Mouse (Mus musculus): Measurements from ENCODE around the gene Pknox2. TPM values are rescaled to one million over a fixed set of nuclear protein-coding genes. Genes with fewer than 3 reads are reported as not detected.

Gene Pknox2
- polyA plus RNA-seq, 1 experiment from 2014 or later: 11.7 TPM

DNA sequence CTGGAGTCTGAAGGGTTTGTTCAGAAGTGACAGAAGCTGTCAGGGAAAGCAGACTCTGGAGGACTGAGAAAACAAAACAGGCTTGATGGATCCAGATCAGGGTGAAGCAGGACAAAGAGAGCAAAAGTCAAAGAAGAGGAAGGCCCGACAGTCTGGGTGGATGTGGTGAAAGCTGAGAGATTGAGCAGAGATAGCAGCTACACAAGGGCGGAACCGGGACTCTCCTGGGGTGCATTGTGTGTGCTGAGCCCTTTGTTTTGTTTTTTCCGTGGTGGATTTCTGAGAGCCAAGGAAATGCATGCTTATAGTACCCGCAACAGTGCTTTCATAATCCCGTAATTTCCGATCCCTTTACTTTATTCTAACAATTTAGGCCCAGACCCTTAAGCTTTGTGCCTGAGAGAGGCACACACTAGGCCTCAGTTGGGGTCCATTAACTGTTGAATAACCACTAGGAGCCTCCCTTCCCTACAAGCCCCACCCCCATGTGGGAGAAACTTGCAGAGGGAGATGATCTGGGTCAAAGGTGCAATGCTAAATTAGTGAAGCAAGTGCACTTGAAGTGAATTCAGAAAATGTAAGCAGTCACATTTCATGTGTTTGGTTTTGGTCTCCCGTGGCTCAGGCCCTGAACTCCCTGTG, 289.6 kb downstream of the Pknox2 start:
- DNase-seq (ENCODE audit: low spot score): no peak
- H3K9me3 ChIP-seq (replicated peaks): no peaks in the 10 kb centered on the region
- no peaks in the 10 kb centered on the region for H3K27me3 ChIP-seq (ENCODE audit: low read depth, poor library complexity, severe bottlenecking)
- no peak overlapping the region for H3K4me3 ChIP-seq
- 53% methylated on average over 8 of the region's 8 CpGs for WGBS
- no peak overlapping the region for H3K27ac ChIP-seq
- no peaks in the 10 kb centered on the region for H3K36me3 ChIP-seq
- H3K4me1 ChIP-seq: no peaks in the 10 kb centered on the region

DNA sequence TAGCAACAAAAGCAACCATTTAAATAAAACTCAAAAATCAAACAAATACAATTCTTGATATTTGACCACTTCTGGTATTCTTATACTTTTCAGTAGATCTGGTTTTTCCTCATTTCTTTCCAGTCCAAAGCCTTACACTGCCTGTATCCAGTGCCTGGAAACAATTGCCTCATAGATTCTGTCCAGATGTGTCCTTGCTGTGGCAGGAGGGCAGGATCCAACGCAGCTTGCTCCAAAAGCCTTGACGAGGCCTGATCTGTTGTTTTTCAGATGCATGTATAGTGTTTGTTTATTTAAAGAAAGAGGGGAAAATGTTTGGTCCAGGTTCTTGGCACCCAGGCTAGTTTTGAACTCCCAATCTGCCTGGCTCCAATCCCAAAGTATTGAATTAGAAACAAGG, 290.9 kb downstream of the Pknox2 start:
- H3K4me3 ChIP-seq: no peak overlapping the region
- H3K27ac ChIP-seq: no peak overlapping the region
- no peaks in the 10 kb centered on the region for H3K27me3 ChIP-seq (ENCODE audit: low read depth, poor library complexity, severe bottlenecking)
- H3K36me3 ChIP-seq: no peaks in the 10 kb centered on the region
- no peak for DNase-seq (ENCODE audit: low spot score)
- H3K9me3 ChIP-seq (replicated peaks): no peaks in the 10 kb centered on the region
- no peaks in the 10 kb centered on the region for H3K4me1 ChIP-seq
- WGBS: 46% methylated on average over 2 of the region's 2 CpGs

DNA sequence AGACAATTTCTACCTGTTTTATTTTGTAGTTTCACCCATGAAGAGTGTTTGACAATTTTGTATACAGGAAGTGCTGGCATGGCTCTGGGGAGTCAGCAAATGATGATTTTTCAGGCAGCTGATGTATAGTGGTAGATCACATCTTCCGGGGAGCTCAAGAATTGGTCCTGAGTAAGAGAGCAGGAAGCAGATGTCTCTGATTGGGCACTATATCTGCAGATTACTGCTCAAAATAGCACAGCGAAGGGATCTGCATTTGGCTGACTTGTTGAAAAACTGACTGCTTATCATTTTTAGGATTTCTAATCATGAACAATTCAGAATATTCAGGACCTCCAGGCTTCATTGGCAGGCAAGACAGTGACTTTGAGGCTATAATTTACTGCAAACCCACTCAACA, 295.0 kb downstream of the Pknox2 start:
- WGBS: 93% methylated on average over 2 of the region's 2 CpGs
- H3K27ac ChIP-seq: no peak overlapping the region
- no peaks in the 10 kb centered on the region for H3K4me1 ChIP-seq
- no peak for DNase-seq (ENCODE audit: low spot score)
- H3K36me3 ChIP-seq: no peaks in the 10 kb centered on the region
- no peak overlapping the region for H3K4me3 ChIP-seq
- H3K27me3 ChIP-seq (ENCODE audit: low read depth, poor library complexity, severe bottlenecking): no peaks in the 10 kb centered on the region
- H3K9me3 ChIP-seq (replicated peaks): no peaks in the 10 kb centered on the region

DNA sequence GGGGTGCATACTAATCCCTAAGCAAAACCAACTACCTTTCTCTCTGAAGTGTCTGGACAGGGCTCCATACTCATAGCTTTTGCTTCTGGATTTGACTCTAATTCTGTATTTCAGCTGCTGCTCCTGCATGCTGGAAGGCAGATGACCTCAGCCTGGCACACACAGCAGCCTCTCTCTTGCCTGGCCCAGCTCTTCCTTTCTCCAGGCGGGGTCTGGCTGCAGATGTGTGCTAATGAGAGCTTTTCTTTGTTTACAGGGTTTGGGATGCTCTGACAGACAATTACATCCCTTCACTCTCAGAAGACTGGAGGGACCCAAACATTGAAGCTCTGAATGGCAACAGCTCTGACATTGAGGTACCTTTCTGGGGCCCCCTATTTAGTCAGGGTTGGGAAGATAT, 297.1 kb downstream of the Pknox2 start:
- Histone ChIP-seq H3K4me1 (no peaks in the 10 kb centered on the region), H3K4me3 (no peak overlapping the region), H3K27me3 (ENCODE audit: low read depth, poor library complexity, severe bottlenecking) (no peaks in the 10 kb centered on the region), H3K9me3 (replicated peaks) (no peaks in the 10 kb centered on the region), H3K36me3 (no peaks in the 10 kb centered on the region), H3K27ac (no peak overlapping the region)
- WGBS: 45% methylated on average over 1 of the region's 1 CpGs
- DNase-seq (ENCODE audit: low spot score): no peak

DNA sequence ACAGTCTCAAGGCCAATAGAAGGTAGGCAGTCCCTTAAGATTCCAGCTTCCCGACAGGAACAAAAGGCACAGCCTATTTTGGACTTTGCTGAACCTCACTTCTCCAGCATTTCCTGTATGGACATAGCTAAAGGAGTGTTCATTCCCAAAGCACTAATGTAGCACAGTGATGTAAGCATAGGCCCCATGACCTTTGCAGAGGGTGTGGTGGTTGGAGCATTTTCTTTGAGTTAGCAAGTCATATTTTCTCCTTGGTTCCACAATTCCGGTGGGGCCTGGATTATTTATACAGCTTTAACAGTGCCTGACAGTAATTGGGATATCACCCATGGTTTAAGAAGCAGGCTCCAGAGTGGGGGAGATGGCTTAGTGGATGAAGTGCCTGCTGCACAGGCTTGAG, 298.5 kb downstream of the Pknox2 start:
- DNase-seq (ENCODE audit: low spot score): no peak
- Histone ChIP-seq H3K9me3 (replicated peaks) (no peaks in the 10 kb centered on the region), H3K36me3 (no peaks in the 10 kb centered on the region), H3K4me3 (no peak overlapping the region), H3K27me3 (ENCODE audit: low read depth, poor library complexity, severe bottlenecking) (no peaks in the 10 kb centered on the region), H3K27ac (no peak overlapping the region), H3K4me1 (no peaks in the 10 kb centered on the region)
- WGBS: 87% methylated on average over 2 of the region's 2 CpGs

DNA sequence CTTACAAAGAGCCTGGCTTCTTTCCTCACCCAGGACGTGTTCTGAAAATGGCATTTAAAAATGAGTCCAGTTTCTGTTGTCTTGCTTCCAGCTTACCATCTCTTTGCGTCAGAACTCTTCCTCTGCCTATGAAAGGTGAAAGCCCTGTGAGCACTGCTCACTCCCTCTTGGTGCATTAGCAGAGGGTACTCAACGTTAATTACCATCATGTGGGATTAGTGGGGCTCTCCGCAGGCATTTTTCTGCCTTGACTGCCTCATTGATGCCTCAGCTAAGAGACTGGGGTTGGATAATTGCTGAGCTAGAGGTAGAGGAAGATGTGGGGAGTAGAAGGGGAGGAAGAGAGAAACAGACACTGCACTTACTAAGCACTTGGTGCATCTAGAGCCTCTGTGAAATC, 300.9 kb downstream of the Pknox2 start:
- Histone ChIP-seq H3K9me3 (replicated peaks) (no peaks in the 10 kb centered on the region), H3K27ac (no peak overlapping the region), H3K36me3 (no peaks in the 10 kb centered on the region), H3K4me1 (no peaks in the 10 kb centered on the region), H3K27me3 (ENCODE audit: low read depth, poor library complexity, severe bottlenecking) (no peaks in the 10 kb centered on the region), H3K4me3 (no peak overlapping the region)
- no peak for DNase-seq (ENCODE audit: low spot score)
- 44% methylated on average over 4 of the region's 4 CpGs for WGBS

Other genes with a start within 250 kb of the Pknox2 start
- 6.5 and 10.4 TPM in 2 replicates for gene Tmem218, start 60.8 kb upstream of the Pknox2 start, polyA plus RNA-seq (2016; fragmentation: Nextera tagmentation; extraction: Ambion mirVana)
- 2.0 and 2.5 TPM in 2 replicates for gene Slc37a2, start 108.3 kb upstream of the Pknox2 start, polyA plus RNA-seq (2016; fragmentation: Nextera tagmentation; extraction: Ambion mirVana)
- 8.3 and 8.8 TPM in 2 replicates for gene Ccdc15, start 201.0 kb upstream of the Pknox2 start, polyA plus RNA-seq (2016; fragmentation: Nextera tagmentation; extraction: Ambion mirVana)
- gene Hepacam, start 219.9 kb upstream of the Pknox2 start, polyA plus RNA-seq (2016; fragmentation: Nextera tagmentation; extraction: Ambion mirVana): 0.04 TPM in 1 of 2 replicates, not detected in the other